Mouse (Mus musculus): ENCODE results near the gene Dcaf12.

The Dcaf12 gene

GRCm38 (mm10) chr4:41314141-41315129 is at the start of gene Dcaf12:
Gene Dcaf12 (minus strand): TSS chr4:41314889.
- DNase-seq (ENCODE audit: low read depth, low spot score) = peak; percentile 77

DNA sequence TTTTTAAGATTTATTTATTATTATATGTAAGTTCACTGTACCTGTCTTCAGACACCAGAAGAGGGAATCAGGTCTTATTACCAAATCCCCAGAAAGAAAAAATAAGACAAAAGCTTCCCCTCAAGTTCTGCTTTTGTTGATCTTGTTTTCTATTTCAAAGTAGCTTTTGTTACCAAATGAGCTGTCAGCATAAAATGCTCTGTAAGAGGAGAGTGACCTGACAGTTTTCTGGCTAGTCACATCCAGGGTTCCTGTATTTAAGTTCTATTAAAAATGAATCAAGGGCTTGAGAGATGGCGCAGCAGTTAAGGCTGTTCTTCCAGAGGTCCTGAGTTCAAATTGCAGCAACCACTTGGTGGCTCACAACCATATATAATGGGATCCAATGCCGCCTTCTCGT is 46.4 kb upstream of the Dcaf12 start:
- no peak for DNase-seq (ENCODE audit: low read depth, low spot score)

DNA sequence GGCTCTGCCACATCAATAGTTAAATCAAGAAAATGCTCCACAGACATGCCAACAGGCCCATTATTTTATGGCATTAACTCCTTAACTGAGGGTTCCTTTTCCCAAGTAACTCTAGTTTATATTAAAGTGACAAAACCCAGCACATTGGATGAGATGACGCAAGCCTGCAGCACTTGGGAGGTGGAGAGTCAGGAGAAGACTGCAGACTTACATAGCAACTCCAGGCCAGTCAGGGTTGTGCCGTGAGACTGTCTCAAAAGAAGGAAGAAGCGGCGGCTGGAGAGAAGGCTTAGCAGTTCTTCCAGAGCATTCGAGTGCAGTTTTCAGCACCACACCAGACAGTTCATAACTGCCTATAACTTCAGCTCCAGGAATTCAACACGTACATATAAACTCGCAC is 44.7 kb upstream of the Dcaf12 start:
- no peak for DNase-seq (ENCODE audit: low read depth, low spot score)

GRCm38 (mm10) chr4:41358669-41359068 is 44.0 kb upstream of the Dcaf12 start:
- no peak for DNase-seq (ENCODE audit: low read depth, low spot score)

DNA sequence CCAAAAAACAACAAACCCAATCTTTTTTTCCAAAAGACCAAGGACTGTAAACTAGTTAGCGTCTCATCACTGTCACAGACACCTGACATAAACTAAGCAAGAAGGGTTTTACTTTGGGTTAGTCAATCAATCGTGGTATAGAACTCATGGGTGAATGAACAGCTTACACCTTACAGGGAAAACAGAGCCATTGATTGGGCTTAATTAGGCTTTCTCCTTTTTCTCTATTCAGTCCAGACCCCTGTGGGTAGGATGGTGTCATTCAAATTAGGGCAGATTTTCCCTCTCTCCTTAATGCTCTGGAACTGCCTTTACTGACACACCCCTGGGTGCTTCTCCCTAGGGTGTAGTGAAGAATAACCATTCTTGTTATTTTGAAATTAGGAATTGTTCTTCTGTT is 42.5 kb upstream of the Dcaf12 start:
- DNase-seq (ENCODE audit: low read depth, low spot score) = no peak

- DNase-seq (ENCODE audit: low read depth, low spot score) = no peak
Measured at GRCm38 (mm10) chr4:41353265-41353664, 38.6 kb upstream of the Dcaf12 start.

- peak; percentile 63 for DNase-seq (ENCODE audit: low read depth, low spot score)
Measured at GRCm38 (mm10) chr4:41352758-41353157, 38.1 kb upstream of the Dcaf12 start.

DNA sequence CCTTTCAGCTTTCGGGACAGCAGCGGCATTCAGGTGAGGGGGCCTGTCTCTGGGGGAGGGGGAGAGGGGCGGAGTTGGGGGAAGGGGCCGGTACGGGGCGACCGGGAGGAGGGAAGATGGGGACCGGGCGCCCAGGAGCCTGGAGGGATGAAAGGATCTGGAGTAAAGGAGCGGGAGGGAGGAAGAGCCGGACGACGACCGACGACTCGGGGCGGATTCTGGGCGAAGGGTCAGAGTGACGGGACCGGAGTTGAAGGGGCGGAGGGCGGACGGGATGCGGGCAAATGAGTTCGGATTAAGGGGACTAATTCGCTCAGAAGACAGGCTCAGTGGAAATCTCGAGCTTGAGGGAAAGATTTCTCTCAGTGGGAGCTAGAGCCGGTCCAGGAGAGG is 34.5 kb upstream of the Dcaf12 start:
- DNase-seq (ENCODE audit: low read depth, low spot score) = no peak

- DNase-seq (ENCODE audit: low read depth, low spot score) = peak; percentile 97
Measured at GRCm38 (mm10) chr4:41348584-41349198, 34.0 kb upstream of the Dcaf12 start, which contains the start of gene Ubap1. Gene Ubap1 (plus strand): TSS chr4:41348996.

GRCm38 (mm10) chr4:41347839-41348238 is 33.1 kb upstream of the Dcaf12 start:
- no peak for DNase-seq (ENCODE audit: low read depth, low spot score)

- DNase-seq (ENCODE audit: low read depth, low spot score) = no peak
Measured at GRCm38 (mm10) chr4:41346011-41346410, 31.3 kb upstream of the Dcaf12 start.

GRCm38 (mm10) chr4:41340912-41341550 is 26.3 kb upstream of the Dcaf12 start:
- DNase-seq (ENCODE audit: low read depth, low spot score) = no peak

- peak; percentile 60 for DNase-seq (ENCODE audit: low read depth, low spot score)
Measured at GRCm38 (mm10) chr4:41336546-41336945, 21.9 kb upstream of the Dcaf12 start.

DNA sequence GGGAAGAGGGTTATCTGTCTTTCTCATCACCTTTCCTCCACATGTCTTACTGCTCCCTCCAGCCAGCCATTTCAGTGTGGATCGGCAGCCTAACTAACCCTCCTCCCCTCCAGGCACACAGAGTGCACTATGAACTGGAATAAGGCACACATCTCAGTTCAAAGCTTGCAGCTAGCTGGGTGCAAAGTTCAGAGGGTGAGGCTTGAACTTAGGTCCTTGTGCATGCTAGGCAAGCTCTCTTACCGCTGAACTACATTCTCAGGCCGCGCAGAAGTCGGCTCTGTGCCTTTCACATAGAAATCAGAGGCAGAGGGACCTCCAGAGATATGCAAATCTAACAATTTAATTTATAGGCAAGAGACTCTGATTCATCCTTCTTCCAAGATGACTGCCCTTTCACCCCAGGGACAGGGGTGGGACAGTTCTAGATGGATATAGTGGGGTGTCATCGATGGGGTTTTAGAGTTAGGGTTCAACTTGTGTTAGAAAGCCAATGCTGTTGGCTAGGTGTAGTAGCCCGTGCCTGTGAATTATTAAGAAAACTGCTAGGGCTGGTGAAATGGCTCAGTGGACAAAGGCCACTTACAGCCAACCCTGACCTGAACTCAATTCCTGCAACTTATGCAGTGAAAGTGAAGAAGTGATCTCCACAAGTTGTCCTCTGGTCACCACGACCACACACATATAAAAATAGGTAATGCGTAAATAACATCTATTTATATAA is 17.2 kb upstream of the Dcaf12 start:
- no peak for DNase-seq (ENCODE audit: low read depth, low spot score)

- peak; percentile 81 for DNase-seq (ENCODE audit: low read depth, low spot score)
Measured at GRCm38 (mm10) chr4:41331085-41331484, 16.4 kb upstream of the Dcaf12 start.

DNA sequence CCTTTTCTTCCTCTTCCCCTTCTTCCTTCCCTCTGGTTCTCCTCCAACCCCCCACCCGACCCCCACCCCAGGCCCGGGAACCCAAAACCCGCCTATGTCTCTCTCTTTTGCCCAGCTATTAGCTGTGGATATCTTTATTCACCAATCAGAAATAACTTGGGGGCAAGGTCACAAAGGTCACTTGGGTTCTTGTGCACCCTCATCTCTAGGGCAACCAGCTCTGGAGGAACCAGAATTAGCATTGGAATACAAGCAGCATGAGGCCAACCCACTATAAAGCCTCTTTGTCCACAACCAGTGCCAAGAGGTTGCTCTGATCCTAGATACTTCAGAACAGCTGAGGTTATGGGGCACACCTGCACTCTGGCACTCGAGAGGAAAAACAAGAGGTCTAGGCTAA is 14.8 kb upstream of the Dcaf12 start:
- DNase-seq (ENCODE audit: low read depth, low spot score) = no peak

GRCm38 (mm10) chr4:41326876-41327275 is 12.2 kb upstream of the Dcaf12 start:
- no peak for DNase-seq (ENCODE audit: low read depth, low spot score)

- DNase-seq (ENCODE audit: low read depth, low spot score) = no peak
Measured at GRCm38 (mm10) chr4:41320971-41321370, 6.3 kb upstream of the Dcaf12 start.

DNA sequence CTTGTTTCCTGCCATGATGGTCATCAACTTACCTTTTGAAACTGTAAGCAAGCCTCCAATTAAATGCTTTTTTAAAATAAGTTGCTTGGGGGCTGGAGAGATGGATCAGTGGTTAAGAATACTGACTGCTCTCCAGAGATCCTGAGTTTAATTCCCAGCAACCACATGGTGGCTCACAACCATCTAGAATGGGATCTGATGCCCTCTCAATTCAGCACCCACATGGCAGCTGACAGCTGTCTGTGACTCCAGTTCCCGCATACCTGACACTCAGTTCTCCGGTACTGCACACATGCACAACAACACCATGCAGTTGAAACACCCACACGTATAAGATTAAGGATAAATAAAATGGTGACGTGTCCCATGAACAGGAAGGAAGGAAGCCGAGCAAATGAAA is 3.6 kb upstream of the Dcaf12 start:
- DNase-seq (ENCODE audit: low read depth, low spot score) = no peak

- DNase-seq (ENCODE audit: low read depth, low spot score) = no peak
Measured at GRCm38 (mm10) chr4:41315173-41315572, 484 bp upstream of the Dcaf12 start.

DNA sequence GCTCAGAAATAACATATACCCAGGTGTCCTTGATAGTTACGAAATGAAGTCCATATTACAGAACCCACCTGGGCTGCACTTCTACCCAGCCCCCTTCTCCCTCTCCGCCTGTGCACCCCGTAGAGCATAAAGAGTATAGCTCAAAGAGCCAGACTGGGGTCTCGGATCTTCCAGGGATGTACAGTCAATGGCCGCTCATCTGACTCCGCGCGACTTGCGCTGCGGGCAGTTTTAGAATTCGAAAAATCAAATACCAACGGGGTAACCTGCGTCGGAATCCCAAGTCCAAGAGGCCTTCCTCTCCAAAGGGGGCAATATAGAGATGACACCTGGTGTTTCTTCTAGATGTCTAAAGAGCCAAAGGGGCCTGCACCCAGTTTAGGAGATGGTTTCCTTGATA is 967 bp downstream of the Dcaf12 start:
- DNase-seq (ENCODE audit: low read depth, low spot score) = no peak
